Mouse (Mus musculus) MEL (cell line): ENCODE measurements around the gene Ube2m.
"Not testable (repeated sequence)": the region's sequence is repeated elsewhere in the genome, so short reads cannot be mapped to it uniquely, and the experiment has no call there.

Source experiments
- CTCF ChIP-seq, 3 experiments: IDR thresholded peaks in 2 of 3; conservative IDR thresholded peaks in 1 of 3; 2 replicates each; pipeline ENCODE4 v1.5.1; 2011 to 2012; ENCODE audit warnings: low read length in 3 of 3, low read depth in 2 of 3, mild to moderate bottlenecking in 2 of 3, improper control_type of control experiment in 1 of 3, inconsistent platforms in 1 of 3, mixed read lengths in 1 of 3, moderate library complexity in 1 of 3; ENCODE audit not compliant: control insufficient read depth in 1 of 3, insufficient read depth in 1 of 3, poor library complexity in 1 of 3, severe bottlenecking in 1 of 3
- EP300 ChIP-seq, 2 experiments: IDR thresholded peaks; 2 replicates each; pipeline ENCODE4 v1.6.1; 2011; ENCODE audit warnings: improper control_type of control experiment in 2 of 2, low read length in 2 of 2, low read depth in 1 of 2, mild to moderate bottlenecking in 1 of 2
- NELFE ChIP-seq: IDR thresholded peaks from 2 replicates; pipeline ENCODE4 v1.6.1; 2011; ENCODE audit warnings: low read depth, low read length, improper control_type of control experiment
- RCOR1 ChIP-seq: IDR thresholded peaks from 2 replicates; pipeline ENCODE4 v1.6.1; 2012; ENCODE audit warnings: low read depth, mild to moderate bottlenecking, inconsistent platforms, low read length, improper control_type of control experiment
- SMC3 ChIP-seq: IDR thresholded peaks from 2 replicates; pipeline ENCODE4 v1.6.1; 2011; ENCODE audit warnings: low read depth, low read length, improper control_type of control experiment
- TAL1 ChIP-seq: IDR thresholded peaks from 2 replicates; pipeline ENCODE4 v1.6.1; 2012; ENCODE audit warnings: mild to moderate bottlenecking, inconsistent platforms, low read length, moderate library complexity, mixed read lengths
- USF1 ChIP-seq: IDR thresholded peaks from 2 replicates; pipeline ENCODE4 v1.6.1; 2014; ENCODE audit warnings: low read depth, mild to moderate bottlenecking, inconsistent platforms, low read length, improper control_type of control experiment, moderate library complexity
- USF2 ChIP-seq, 2 experiments: IDR thresholded peaks; 2 replicates each; pipeline ENCODE4 v1.6.1; 2011 to 2012; ENCODE audit warnings: improper control_type of control experiment in 2 of 2, low read length in 2 of 2, borderline replicate concordance in 1 of 2, inconsistent platforms in 1 of 2, low read depth in 1 of 2, mild to moderate bottlenecking in 1 of 2; ENCODE audit not compliant: insufficient read depth in 1 of 2

DNA sequence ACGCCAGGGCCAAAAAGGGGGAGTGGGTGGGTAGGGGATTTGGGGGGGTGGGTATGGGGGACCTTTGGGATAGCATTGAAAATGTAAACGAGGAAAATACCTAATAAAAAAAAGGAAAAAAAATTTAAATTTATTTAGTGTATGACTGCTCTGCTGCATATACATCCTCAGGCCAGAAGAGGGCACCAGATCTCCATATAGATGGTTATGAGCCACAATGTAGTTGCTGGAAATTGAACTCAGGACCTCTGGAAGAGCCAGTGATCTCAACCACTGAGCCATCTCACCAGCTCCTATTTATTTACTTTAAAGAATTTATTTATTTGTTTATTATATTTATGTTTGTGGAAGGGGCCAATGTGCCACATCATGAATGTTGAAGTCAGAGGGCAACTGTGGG lies 25.3 kb upstream of the Ube2m start:
- TF ChIP-seq TAL1; EP300 (IDR thresholded peaks at IDR 0.05; ENCODE audit: low read depth in 1 of 2, low read length in 2 of 2); NELFE; USF2 (IDR thresholded peaks at IDR 0.05; ENCODE audit: borderline replicate concordance in 1 of 2, insufficient read depth in 1 of 2, low read depth in 1 of 2, low read length in 2 of 2); USF1; RCOR1: not testable (repeated sequence)
- TF ChIP-seq CTCF (IDR thresholded peaks at IDR 0.05 in 2 of 3, conservative IDR thresholded peaks at IDR 0.05 in 1 of 3; ENCODE audit: control insufficient read depth in 1 of 3, insufficient read depth in 1 of 3, low read depth in 2 of 3, low read length in 3 of 3, poor library complexity in 1 of 3, severe bottlenecking in 1 of 3): peak; percentile 33 to 61 (median 60); a peak in 5 of 6 replicates
- peak; percentile 66 for TF ChIP-seq SMC3
